8 mouse cellular contexts compared by ENCODE assay signal in genomic region chr8:126825877-126826276, GRCm38 (mm10).
DNase-seq lines count a peak whose midpoint lies in the region; ATAC-seq lines count a peak whose summit lies in the region.

No protein-coding gene starts in this region.

- no peak overlapping the region for H3K4me3 ChIP-seq in heart, embryonic 14.5 days (ENCODE audit: control insufficient read depth in 1 of 2, insufficient read depth in 1 of 2, low read depth in 1 of 2, low read length in 2 of 2)
- H3K4me3 ChIP-seq in midbrain, embryonic 14.5 days (replicated peaks; ENCODE audit: low read depth, low read length) = no peak overlapping the region

- H3K4me2 ChIP-seq in heart, embryonic 14.5 days (ENCODE audit: low read length) = peak overlapping the region; percentile 44; the same call in 1 of the 2 replicates
- peak overlapping the region; percentile 40 for H3K4me2 ChIP-seq in midbrain, embryonic 14.5 days (ENCODE audit: low read length)

- 29% methylated on average over 3 of the region's 3 CpGs for WGBS in heart, embryonic 14.5 days
- 17% methylated on average over 3 of the region's 3 CpGs for WGBS in midbrain, embryonic 14.5 days

- H3K9me3 ChIP-seq in heart, embryonic 14.5 days (ENCODE audit: control insufficient read depth, low read length) = no peaks in the 10 kb centered on the region
- H3K9me3 ChIP-seq in midbrain, embryonic 14.5 days (ENCODE audit: control insufficient read depth, low read length) = no peaks in the 10 kb centered on the region

- H3K27ac ChIP-seq in heart, embryonic 14.5 days (replicated peaks in 1 of 2; ENCODE audit: control insufficient read depth in 1 of 2, insufficient read depth in 1 of 2, low read depth in 2 of 2, low read length in 2 of 2) = peak overlapping the region; percentile 96 to 97
- H3K27ac ChIP-seq in midbrain, embryonic 14.5 days (replicated peaks; ENCODE audit: low read depth, low read length) = peak overlapping the region; percentile 97

- H3K4me1 ChIP-seq in heart, embryonic 14.5 days (ENCODE audit: control insufficient read depth in 2 of 2, insufficient read depth in 2 of 2, low read length in 2 of 2) = peaks cover 43 to 61% of the 10 kb centered on the region in 2 experiments
- H3K4me1 ChIP-seq in midbrain, embryonic 14.5 days (ENCODE audit: control insufficient read depth, insufficient read depth, low read length) = peaks cover 26% of the 10 kb centered on the region

- ATAC-seq in CD4-positive, CD25-positive, alpha-beta regulatory T cell, adult 4 months = no peak
- ATAC-seq in heart, embryonic 14.5 days (ENCODE audit: insufficient number of reproducible peaks, insufficient read depth, low FRiP score, low read depth) = no peak
- peak; percentile 77 for ATAC-seq in midbrain, embryonic 14.5 days (ENCODE audit: low FRiP score, low TSS enrichment)

- no peaks in the 10 kb centered on the region for H3K27me3 ChIP-seq in heart, embryonic 14.5 days (ENCODE audit: control insufficient read depth, insufficient read depth, low read length)
- no peaks in the 10 kb centered on the region for H3K27me3 ChIP-seq in midbrain, embryonic 14.5 days (ENCODE audit: control insufficient read depth, insufficient read depth, low read length)

- DNase-seq in CD4-positive, CD25-positive, alpha-beta regulatory T cell, adult 2 months (ENCODE audit: low read depth, low spot score) = peak; percentile 57
- DNase-seq in brain, adult 2 months (ENCODE audit: low read depth, low spot score) = peak; percentile 62
- peak; percentile 90 for DNase-seq in kidney, postnatal 10 days
- peak; percentile 85 for DNase-seq in midbrain, embryonic 14.5 days
- DNase-seq in ovary, postnatal 10 days (ENCODE audit: low spot score) = no peak
- no peak for DNase-seq in layer of hippocampus, adult 18-20 months (ENCODE audit: low spot score in 2 of 2)

- H3K36me3 ChIP-seq in heart, embryonic 14.5 days (ENCODE audit: control insufficient read depth, insufficient read depth, low read length) = no peaks in the 10 kb centered on the region
- H3K36me3 ChIP-seq in midbrain, embryonic 14.5 days (ENCODE audit: control insufficient read depth, insufficient read depth, low read length) = no peaks in the 10 kb centered on the region

- H3K9ac ChIP-seq in heart, embryonic 14.5 days (ENCODE audit: low read length) = peak overlapping the region; percentile 68
- peak overlapping the region; percentile 49; the same call in 1 of the 2 replicates for H3K9ac ChIP-seq in midbrain, embryonic 14.5 days (replicated peaks; ENCODE audit: low read length)

Comparison
In these comparisons a context has a peak if more than half of its experiments do, and no peak if none do; other contexts are left out.
1. DNase-seq: peak in CD4-positive, CD25-positive, alpha-beta regulatory T cell, adult 2 months (single experiment), brain, adult 2 months (single experiment), kidney, postnatal 10 days (single experiment) and midbrain, embryonic 14.5 days (single experiment); none in ovary, postnatal 10 days (single experiment) and layer of hippocampus, adult 18-20 months (0 of 2).